Mouse (Mus musculus): ENCODE results near the gene Nckap1. TPM values are rescaled to one million over a fixed set of nuclear protein-coding genes. Genes with fewer than 3 reads are reported as not detected.

Nckap1 gene
- polyA plus RNA-seq, 1 experiment from 2014 or later = 49.0 TPM

DNA sequence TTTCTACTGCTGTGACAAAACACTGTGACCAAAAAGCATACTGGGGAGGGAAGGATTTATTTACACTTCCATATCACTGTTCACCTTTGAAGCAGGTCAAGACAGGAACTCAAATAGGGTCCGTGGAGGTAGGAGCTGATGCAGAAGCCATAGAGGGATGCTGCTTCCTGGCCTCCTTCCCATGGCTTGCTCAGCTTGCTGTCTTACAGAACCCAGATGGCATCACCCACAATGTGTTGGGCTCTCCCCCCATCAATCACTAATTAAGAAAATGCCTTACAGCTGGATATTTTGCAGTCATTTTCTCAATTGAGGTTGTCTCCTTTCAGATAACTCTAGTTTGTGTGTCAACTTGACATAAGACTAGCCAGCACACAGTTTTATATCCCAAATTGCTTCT lies 31.1 kb upstream of the Nckap1 start:
- DNase-seq (ENCODE audit: low spot score) = no peak
- no peak overlapping the region for H3K4me3 ChIP-seq (ENCODE audit: low read depth, low read length)
- WGBS = 32% methylated on average over 1 of the region's 1 CpGs
- H3K4me2 ChIP-seq (replicated peaks; ENCODE audit: low read depth, low read length) = no peak overlapping the region
- no peak for TF ChIP-seq CTCF (IDR thresholded peaks at IDR 0.05)
- no peak for TF ChIP-seq EP300 (IDR thresholded peaks at IDR 0.05)
- H3K9me3 ChIP-seq (ENCODE audit: low read length) = no peaks in the 10 kb centered on the region
- ATAC-seq = no peak
- H3K27ac ChIP-seq (ENCODE audit: low read length) = no peak overlapping the region
- H3K36me3 ChIP-seq (ENCODE audit: insufficient read depth, low read length) = no peaks in the 10 kb centered on the region
- H3K27me3 ChIP-seq (replicated peaks; ENCODE audit: insufficient read depth, low read length) = no peaks in the 10 kb centered on the region
- H3K4me1 ChIP-seq (ENCODE audit: insufficient read depth, low read depth, low read length) = no peaks in the 10 kb centered on the region
- no peak overlapping the region for H3K9ac ChIP-seq (replicated peaks; ENCODE audit: low read depth)

DNA sequence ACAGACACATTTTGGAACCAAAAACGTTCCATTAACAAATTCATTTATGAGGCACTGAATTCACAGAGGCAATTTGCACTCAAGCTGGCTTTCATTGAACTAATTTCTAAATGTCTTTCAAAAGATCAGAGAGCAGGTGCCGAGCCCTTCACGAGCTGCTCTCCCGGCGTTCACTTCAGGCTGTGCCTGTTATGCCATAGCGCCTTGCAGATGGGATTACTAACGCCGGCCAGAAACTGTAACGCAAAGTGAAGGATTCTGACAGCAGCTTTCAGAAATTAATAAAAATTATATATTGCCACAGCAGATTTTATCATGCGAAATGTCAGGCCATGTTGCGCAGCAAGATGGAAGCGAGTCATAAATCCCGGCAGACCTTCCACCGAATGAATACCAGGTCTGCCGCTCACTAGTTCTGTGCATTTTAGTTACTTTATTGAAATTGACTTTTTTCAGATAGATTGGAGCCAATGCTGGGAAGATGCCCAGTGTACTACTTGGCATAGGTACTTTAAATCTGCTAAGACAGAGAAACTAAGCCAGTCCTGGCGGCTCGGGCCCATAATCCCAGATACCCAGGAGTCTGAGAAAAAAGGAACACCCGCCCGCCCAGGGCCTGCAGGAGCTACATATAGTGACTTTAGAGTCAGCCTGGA lies 22.7 kb upstream of the Nckap1 start:
- Histone ChIP-seq H3K36me3 (ENCODE audit: insufficient read depth, low read length) (no peaks in the 10 kb centered on the region), H3K27ac (ENCODE audit: low read length) (no peak overlapping the region), H3K4me3 (ENCODE audit: low read depth, low read length) (no peak overlapping the region), H3K9ac (replicated peaks; ENCODE audit: low read depth) (no peak overlapping the region), H3K9me3 (ENCODE audit: low read length) (no peaks in the 10 kb centered on the region), H3K4me2 (replicated peaks; ENCODE audit: low read depth, low read length) (no peak overlapping the region), H3K27me3 (replicated peaks; ENCODE audit: insufficient read depth, low read length) (no peaks in the 10 kb centered on the region), H3K4me1 (ENCODE audit: insufficient read depth, low read depth, low read length) (no peaks in the 10 kb centered on the region)
- no peak for ATAC-seq
- DNase-seq (ENCODE audit: low spot score) = no peak
- WGBS = 94% methylated on average over 19 of the region's 19 CpGs
- TF ChIP-seq CTCF (IDR thresholded peaks at IDR 0.05) (no peak), EP300 (IDR thresholded peaks at IDR 0.05) (no peak)

DNA sequence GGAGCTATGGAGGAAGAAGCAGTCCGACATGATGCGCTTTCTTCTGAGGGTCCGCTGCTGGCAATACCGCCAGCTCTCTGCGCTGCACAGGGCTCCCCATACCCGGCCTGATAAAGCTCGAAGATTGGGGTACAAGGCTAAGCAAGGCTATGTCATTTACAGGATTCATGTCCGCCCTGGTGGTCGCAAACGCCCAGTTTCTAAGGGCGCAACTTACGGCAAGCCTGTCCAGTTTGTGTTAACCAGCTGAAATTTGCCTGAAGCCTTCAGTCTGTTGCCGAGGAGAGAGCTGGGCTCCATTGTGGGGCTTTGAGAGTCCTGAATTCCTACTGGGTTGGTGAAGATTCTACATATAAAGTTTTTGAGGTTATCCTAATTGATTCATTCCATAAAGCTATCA lies 21.6 kb upstream of the Nckap1 start:
- no peaks in the 10 kb centered on the region for H3K4me1 ChIP-seq (ENCODE audit: insufficient read depth, low read depth, low read length)
- H3K9me3 ChIP-seq (ENCODE audit: low read length) = no peaks in the 10 kb centered on the region
- no peak for ATAC-seq
- TF ChIP-seq CTCF (IDR thresholded peaks at IDR 0.05) (no peak), EP300 (IDR thresholded peaks at IDR 0.05) (no peak)
- no peaks in the 10 kb centered on the region for H3K36me3 ChIP-seq (ENCODE audit: insufficient read depth, low read length)
- H3K4me3 ChIP-seq (ENCODE audit: low read depth, low read length) = no peak overlapping the region
- H3K9ac ChIP-seq (replicated peaks; ENCODE audit: low read depth) = no peak overlapping the region
- 88% methylated on average over 13 of the region's 13 CpGs for WGBS
- H3K27me3 ChIP-seq (replicated peaks; ENCODE audit: insufficient read depth, low read length) = no peaks in the 10 kb centered on the region
- no peak overlapping the region for H3K4me2 ChIP-seq (replicated peaks; ENCODE audit: low read depth, low read length)
- H3K27ac ChIP-seq (ENCODE audit: low read length) = no peak overlapping the region
- no peak for DNase-seq (ENCODE audit: low spot score)

DNA sequence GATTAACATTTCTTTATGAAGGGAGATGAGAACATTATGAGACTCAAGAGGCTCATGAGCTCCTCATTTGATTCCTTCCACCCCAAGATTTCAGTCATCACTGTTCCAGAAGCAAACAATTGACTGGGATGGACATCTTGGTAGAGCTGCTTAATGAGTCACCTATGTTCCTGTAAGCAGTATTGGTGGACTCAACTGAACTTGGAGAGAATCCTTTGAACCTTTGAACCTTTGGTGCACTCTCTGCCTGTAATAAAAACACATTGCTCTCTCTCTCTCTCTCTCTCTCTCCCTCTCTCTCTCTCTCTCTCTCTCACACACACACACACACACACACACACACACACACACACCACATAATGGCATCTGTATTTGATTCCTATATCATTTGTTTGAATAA lies 19.4 kb upstream of the Nckap1 start:
- TF ChIP-seq EP300 (IDR thresholded peaks at IDR 0.05) (no peak), CTCF (IDR thresholded peaks at IDR 0.05) (no peak)
- Histone ChIP-seq H3K4me3 (ENCODE audit: low read depth, low read length) (no peak overlapping the region), H3K9me3 (ENCODE audit: low read length) (no peaks in the 10 kb centered on the region), H3K4me2 (replicated peaks; ENCODE audit: low read depth, low read length) (no peak overlapping the region), H3K9ac (replicated peaks; ENCODE audit: low read depth) (no peak overlapping the region), H3K4me1 (ENCODE audit: insufficient read depth, low read depth, low read length) (no peaks in the 10 kb centered on the region), H3K27ac (ENCODE audit: low read length) (no peak overlapping the region), H3K27me3 (replicated peaks; ENCODE audit: insufficient read depth, low read length) (no peaks in the 10 kb centered on the region), H3K36me3 (ENCODE audit: insufficient read depth, low read length) (no peaks in the 10 kb centered on the region)
- ATAC-seq (no peak), DNase-seq (ENCODE audit: low spot score) (no peak)

DNA sequence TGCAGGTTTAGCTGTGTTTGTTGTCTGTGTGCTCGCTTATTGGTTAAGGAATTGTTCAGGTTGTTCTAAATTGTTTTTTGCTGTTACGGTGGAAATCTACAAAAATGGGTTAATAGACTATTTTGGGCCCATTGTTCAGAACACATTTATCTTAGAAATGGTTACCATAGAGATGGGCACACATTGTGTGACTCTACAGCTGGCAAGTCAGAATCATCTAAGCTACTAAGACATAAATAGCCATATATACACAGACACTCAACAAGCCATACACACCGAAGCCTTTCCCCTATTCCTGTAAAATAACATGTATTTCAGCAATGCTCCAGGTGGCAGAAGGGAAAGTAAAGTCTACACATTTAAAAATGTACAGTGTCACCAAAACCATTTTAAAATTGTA lies 18.7 kb upstream of the Nckap1 start:
- TF ChIP-seq CTCF (IDR thresholded peaks at IDR 0.05) (no peak), EP300 (IDR thresholded peaks at IDR 0.05) (no peak)
- no peaks in the 10 kb centered on the region for H3K27me3 ChIP-seq (replicated peaks; ENCODE audit: insufficient read depth, low read length)
- no peak for ATAC-seq
- no peaks in the 10 kb centered on the region for H3K4me1 ChIP-seq (ENCODE audit: insufficient read depth, low read depth, low read length)
- H3K36me3 ChIP-seq (ENCODE audit: insufficient read depth, low read length) = no peaks in the 10 kb centered on the region
- 77% methylated on average over 3 of the region's 3 CpGs for WGBS
- H3K4me2 ChIP-seq (replicated peaks; ENCODE audit: low read depth, low read length) = no peak overlapping the region
- H3K9ac ChIP-seq (replicated peaks; ENCODE audit: low read depth) = no peak overlapping the region
- no peak for DNase-seq (ENCODE audit: low spot score)
- no peaks in the 10 kb centered on the region for H3K9me3 ChIP-seq (ENCODE audit: low read length)
- no peak overlapping the region for H3K4me3 ChIP-seq (ENCODE audit: low read depth, low read length)
- no peak overlapping the region for H3K27ac ChIP-seq (ENCODE audit: low read length)

DNA sequence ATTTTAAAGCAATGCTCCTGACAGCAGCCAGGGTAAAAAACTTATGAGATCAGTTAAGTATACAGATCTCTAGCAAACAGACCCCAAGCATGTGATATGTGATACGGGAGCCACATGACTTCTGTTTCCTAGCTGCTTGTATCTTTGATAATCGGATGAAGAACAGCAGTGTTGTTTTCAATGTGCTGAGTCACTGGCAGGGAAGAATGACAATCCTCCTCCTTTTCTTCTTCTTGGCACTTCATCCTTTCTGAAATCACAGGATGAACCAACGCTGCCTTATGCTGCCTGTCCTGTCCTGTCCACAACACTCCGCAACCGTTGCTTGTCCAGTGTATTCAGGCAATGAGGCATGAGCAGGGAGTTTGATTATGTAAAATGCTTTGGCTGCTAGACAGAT lies 15.8 kb upstream of the Nckap1 start:
- Histone ChIP-seq H3K4me1 (ENCODE audit: insufficient read depth, low read depth, low read length) (no peaks in the 10 kb centered on the region), H3K4me2 (replicated peaks; ENCODE audit: low read depth, low read length) (no peak overlapping the region), H3K4me3 (ENCODE audit: low read depth, low read length) (no peak overlapping the region), H3K27ac (ENCODE audit: low read length) (no peak overlapping the region), H3K36me3 (ENCODE audit: insufficient read depth, low read length) (no peaks in the 10 kb centered on the region), H3K9me3 (ENCODE audit: low read length) (no peaks in the 10 kb centered on the region), H3K27me3 (replicated peaks; ENCODE audit: insufficient read depth, low read length) (no peaks in the 10 kb centered on the region), H3K9ac (replicated peaks; ENCODE audit: low read depth) (no peak overlapping the region)
- 58% methylated on average over 5 of the region's 5 CpGs for WGBS
- TF ChIP-seq EP300 (IDR thresholded peaks at IDR 0.05) (no peak), CTCF (IDR thresholded peaks at IDR 0.05) (no peak)
- DNase-seq (ENCODE audit: low spot score) (no peak), ATAC-seq (no peak)

Measured in lung, postnatal 0 days (tissue).